Mouse (Mus musculus): ENCODE measurements around the gene Mfsd14a.

GRCm38 (mm10) chr3:116618855-116619254 is 43.6 kb downstream of the Mfsd14a start:
- TF ChIP-seq CTCF (IDR thresholded peaks at IDR 0.05; ENCODE audit: low read depth, low read length) (no peak), POLR2A (IDR thresholded peaks at IDR 0.05; ENCODE audit: extremely low read depth, insufficient read depth, low read length) (no peak)
